Mouse (Mus musculus): Measurements from ENCODE around the gene Mgea5.

Gene Mgea5

GRCm38 (mm10) chr19:45748691-45749242, 34.9 kb downstream of the Mgea5 start:
- DNase-seq (ENCODE audit: low read depth, low spot score): no peak

- no peak for DNase-seq (ENCODE audit: low read depth, low spot score)
Observed at GRCm38 (mm10) chr19:45748206-45748605, 35.4 kb downstream of the Mgea5 start.

- DNase-seq (ENCODE audit: low read depth, low spot score): peak; percentile 81
Observed at GRCm38 (mm10) chr19:45747028-45747867, 36.4 kb downstream of the Mgea5 start.

- DNase-seq (ENCODE audit: low read depth, low spot score): no peak
Observed at GRCm38 (mm10) chr19:45746153-45747020, 37.2 kb downstream of the Mgea5 start.

GRCm38 (mm10) chr19:45745344-45746152, 38.1 kb downstream of the Mgea5 start:
- DNase-seq (ENCODE audit: low read depth, low spot score): no peak

- no peak for DNase-seq (ENCODE audit: low read depth, low spot score)
Observed at GRCm38 (mm10) chr19:45743619-45744018, 40.0 kb downstream of the Mgea5 start.

- no peak for DNase-seq (ENCODE audit: low read depth, low spot score)
Observed at GRCm38 (mm10) chr19:45742984-45743575, 40.6 kb downstream of the Mgea5 start.

GRCm38 (mm10) chr19:45742218-45742983, 41.2 kb downstream of the Mgea5 start, which contains the start of gene Fgf8:
TSS of gene Fgf8 (minus strand) at chr19:45742915.
- DNase-seq (ENCODE audit: low read depth, low spot score): no peak

GRCm38 (mm10) chr19:45741431-45742217, 42.0 kb downstream of the Mgea5 start:
- no peak for DNase-seq (ENCODE audit: low read depth, low spot score)

GRCm38 (mm10) chr19:45740817-45741216, 42.8 kb downstream of the Mgea5 start:
- no peak for DNase-seq (ENCODE audit: low read depth, low spot score)

- DNase-seq (ENCODE audit: low read depth, low spot score): no peak
Observed at GRCm38 (mm10) chr19:45740233-45740632, 43.4 kb downstream of the Mgea5 start.

GRCm38 (mm10) chr19:45738521-45738920, 45.1 kb downstream of the Mgea5 start:
- DNase-seq (ENCODE audit: low read depth, low spot score): no peak

- no peak for DNase-seq (ENCODE audit: low read depth, low spot score)
Observed at GRCm38 (mm10) chr19:45737846-45738484, 45.7 kb downstream of the Mgea5 start.

- DNase-seq (ENCODE audit: low read depth, low spot score): no peak
Observed at GRCm38 (mm10) chr19:45737208-45737845, 46.3 kb downstream of the Mgea5 start.

GRCm38 (mm10) chr19:45736855-45737207, 46.8 kb downstream of the Mgea5 start:
- no peak for DNase-seq (ENCODE audit: low read depth, low spot score)

GRCm38 (mm10) chr19:45736241-45736640, 47.4 kb downstream of the Mgea5 start:
- DNase-seq (ENCODE audit: low read depth, low spot score): no peak

GRCm38 (mm10) chr19:45734762-45735161, 48.9 kb downstream of the Mgea5 start:
- no peak for DNase-seq (ENCODE audit: low read depth, low spot score)

- no peak for DNase-seq (ENCODE audit: low read depth, low spot score)
Observed at GRCm38 (mm10) chr19:45734191-45734590, 49.4 kb downstream of the Mgea5 start.

Measured in embryo, embryonic 11.5 days (tissue).